Mouse (Mus musculus): ENCODE measurements around the gene Gm21992.

DNA sequence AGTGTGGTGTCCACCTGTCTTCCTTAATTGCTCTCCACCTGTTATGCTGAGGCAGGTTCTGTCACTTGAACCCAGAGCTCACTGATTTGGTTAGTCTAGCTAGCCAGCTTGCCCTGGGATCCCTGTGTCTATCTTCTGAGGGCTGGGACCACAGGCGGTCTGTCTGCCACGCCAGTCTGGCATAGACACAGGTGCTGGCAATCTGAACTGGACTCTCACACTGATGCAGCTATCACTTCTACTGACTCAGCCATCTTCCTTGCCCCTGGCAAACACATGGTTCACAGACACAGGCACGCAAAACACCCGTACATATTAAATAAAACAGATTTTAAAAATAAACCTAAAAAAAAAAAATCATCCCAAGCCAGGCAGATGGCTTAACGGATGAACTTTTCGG lies 25.6 kb upstream of the Gm21992 start:
- TF ChIP-seq CTCF (IDR thresholded peaks at IDR 0.05; ENCODE audit: insufficient read depth, low read depth, low read length) (no peak), POLR2A (IDR thresholded peaks at IDR 0.05; ENCODE audit: insufficient read depth, low read depth, low read length) (no peak)

All from olfactory bulb, adult 2 months (tissue).